Mouse (Mus musculus) spleen, embryonic (tissue): ENCODE data around the gene Pde4d.

Source experiments
- CTCF ChIA-PET: fragments of 350-600 bp; sonication (Branson Sonifier 250); formaldehyde crosslinking; loops from one replicate; lab custom pipeline; 2022; lab: Charles Lee

The Pde4d gene

DNA sequence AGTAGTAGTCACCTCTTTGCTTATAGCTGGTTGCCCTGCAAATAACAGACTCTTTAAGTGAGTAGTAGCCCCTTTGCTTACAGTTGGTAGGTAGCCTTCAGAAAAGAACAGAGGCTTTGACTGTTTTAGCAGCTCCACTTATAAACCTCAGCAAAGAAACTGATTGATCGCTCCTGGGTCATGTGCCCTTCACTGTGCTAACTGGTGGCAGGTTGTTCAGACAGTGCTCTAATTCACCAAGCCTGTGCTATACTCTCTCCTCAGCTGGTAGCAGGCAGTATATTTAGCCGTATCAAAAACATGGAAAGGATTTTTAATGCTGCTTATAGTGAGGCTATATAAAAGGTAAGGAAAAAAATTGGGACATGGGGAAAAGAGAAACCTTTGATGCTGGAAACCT lies 370.7 kb downstream of the Pde4d start:
- CTCF ChIA-PET: no interaction called here

DNA sequence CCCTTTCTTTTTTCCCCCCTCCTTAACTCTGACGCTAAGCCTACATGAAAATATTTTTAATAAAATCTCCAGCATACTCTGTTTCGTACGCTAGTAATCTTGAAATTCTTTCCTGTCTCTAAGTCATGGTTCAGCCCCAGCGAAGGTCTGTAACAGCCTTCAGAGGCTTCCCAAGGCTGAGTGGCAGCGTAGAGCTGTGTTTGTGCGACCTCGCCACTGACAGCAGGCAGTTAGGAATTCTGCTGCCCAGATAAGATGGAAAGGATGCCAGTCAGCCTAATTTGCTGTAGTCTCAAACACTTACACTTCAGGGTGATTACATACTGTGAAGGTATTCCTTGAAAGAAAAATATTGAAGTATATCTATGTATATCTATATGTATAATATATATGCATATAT lies 371.5 kb downstream of the Pde4d start:
- CTCF ChIA-PET: no interaction called here

DNA sequence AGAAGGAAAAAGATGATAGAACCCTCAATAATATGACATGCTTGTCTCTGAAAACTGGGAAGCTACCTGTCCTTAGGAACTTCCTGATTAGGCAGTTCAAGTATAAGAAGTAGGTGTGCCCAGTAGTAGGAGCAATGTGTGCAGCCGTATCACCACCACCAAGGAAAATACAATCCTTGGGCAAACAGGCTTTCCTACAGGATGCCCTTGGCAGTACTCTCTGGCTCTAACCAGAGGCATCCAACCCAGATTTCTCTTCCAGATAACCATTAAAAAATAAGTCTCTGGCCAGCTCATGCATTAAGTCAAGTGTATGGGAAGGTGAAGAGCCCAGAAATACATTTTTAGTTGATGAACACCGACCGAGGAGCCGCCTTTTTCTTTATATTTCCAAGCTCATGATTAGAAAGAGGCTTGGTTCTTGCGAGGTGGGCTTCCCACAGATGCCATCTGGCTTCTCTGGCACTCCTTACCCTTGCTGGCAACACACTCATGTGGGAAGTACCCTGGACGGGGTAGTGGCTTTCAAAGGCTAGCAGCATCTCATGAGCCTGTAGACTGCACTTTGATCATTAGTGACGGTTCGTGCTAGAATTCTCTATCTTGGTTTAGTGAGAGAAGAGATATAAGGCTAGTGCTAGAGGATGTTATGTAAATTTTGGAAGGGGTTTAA lies 375.0 kb downstream of the Pde4d start:
- CTCF ChIA-PET: no interaction called here

DNA sequence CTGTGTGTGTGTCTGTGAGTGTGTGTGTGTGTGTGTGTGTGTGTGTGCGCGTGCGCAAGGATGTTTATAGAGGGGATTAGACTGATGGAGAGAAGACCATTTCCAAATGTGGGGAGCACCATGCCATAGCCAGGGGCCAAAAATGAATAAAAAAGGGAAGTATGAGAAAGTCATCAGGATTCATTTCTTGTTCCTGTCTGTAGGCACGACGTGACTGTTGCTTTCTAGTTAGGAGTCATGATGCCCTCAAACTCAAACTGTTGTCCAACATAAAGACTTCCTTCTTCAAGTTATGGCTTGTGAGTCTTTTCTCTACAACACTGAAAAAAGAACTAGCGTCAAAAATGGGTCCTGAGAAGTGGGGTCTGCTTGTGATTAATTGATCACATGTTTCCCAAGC lies 375.8 kb downstream of the Pde4d start:
- CTCF ChIA-PET: no interaction called here

DNA sequence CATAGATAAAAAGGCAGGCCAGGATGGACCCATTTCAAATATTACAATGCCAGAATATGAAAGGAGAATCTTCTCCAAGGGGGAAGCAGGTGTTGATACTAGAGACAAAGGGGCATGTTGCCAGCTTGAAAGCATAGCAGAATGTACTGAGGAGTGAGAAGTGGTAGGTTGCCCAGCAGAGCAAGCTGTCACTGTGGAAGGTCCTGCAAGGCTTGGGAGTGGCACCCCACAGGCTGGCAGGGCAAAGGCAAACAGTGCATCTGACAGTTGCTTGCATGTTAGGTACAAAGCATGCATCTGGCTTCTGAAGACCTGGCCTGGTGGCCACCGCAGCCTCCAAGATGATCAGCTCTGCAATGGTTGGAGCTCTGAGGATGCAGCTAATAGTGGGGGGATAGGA lies 384.4 kb downstream of the Pde4d start:
- CTCF ChIA-PET: no interaction called here

DNA sequence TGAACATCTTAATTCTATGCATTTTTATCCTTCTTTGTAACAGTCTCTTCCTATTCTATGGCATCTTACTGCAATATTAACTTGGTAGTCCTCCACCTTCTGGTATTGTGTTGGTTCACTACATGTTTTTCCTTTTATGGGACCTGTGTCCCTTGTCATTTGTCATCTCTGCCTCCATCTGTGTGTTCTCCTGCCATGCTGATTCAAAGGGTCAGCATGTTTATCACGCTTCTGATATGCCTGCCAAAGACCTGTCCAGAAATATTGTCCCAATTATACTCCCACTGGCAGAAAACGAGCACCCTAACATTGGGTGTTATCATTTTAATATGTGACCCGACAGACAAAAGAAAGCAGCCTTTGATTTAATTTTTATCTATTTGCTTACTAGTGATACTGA lies 386.6 kb downstream of the Pde4d start:
- CTCF ChIA-PET: no interaction called here

GRCm38 (mm10) chr13:108839142-108839541 lies 389.4 kb downstream of the Pde4d start:
- CTCF ChIA-PET: no interaction called here

GRCm38 (mm10) chr13:108854090-108854489 lies 404.3 kb downstream of the Pde4d start:
- CTCF ChIA-PET: no interaction called here

- CTCF ChIA-PET: no interaction called here
Measured at GRCm38 (mm10) chr13:108856776-108857435, 407.2 kb downstream of the Pde4d start.

- CTCF ChIA-PET: no interaction called here
Measured at GRCm38 (mm10) chr13:108859336-108859735, 409.6 kb downstream of the Pde4d start.

- CTCF ChIA-PET: no interaction called here
Measured at GRCm38 (mm10) chr13:108860737-108861136, 411.0 kb downstream of the Pde4d start.

- CTCF ChIA-PET: no interaction called here
Measured at GRCm38 (mm10) chr13:108861707-108862106, 412.0 kb downstream of the Pde4d start.

DNA sequence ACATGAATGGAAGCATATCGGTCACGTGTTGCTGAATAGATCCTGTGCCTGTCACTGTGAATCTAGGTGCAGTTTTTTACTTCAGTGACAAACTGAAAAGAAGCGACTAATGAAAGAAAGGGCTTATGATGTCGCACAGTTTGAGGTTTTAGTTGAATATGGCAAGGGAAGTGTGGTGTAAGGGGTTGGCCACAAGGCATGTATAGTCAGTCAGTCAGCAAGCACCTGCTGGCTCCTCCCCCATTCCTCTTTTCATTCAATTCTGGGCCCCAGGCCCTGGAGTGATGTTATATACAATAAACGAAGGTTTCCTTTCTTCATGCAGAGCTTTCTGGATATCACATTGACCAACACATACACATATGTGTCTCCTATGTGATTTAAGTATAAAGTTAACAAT lies 412.4 kb downstream of the Pde4d start:
- CTCF ChIA-PET: no interaction called here

DNA sequence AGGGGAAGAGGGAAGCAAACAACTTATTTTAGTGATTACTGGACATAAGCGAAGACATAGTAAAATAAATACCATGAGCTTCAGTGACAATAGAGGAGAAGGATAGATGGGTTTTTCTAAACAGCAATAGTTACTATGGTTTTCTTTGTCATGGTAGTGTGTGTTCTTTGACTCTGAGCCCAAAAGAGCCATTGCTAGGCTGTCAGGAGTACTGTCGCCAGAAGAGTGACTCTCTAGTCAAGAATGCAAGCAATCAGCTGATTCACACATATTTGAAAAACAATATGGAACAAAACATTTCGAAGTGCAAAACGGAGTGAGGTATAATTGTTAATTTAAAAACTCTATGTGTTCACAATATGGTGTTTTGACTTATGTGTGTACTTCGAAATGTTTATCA lies 450.4 kb downstream of the Pde4d start:
- CTCF ChIA-PET: no interaction called here

DNA sequence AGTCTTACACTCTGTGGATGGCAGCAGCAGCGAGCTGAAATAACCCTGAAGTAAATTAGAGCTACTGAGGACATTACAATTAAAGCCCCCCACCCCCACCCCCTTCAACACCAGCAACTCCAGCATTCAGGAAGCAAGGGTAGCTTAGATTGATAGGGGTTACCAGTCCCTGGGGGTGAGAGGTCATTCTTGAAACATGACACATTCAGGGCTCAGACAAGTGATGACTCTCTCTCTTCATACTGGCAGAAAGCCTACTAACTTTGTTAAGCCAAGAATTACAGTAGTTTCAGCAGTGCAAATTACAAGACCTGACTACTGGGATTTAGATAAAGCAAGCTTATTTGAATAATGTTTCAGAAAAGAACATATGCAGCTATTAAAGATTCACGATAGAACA lies 455.4 kb downstream of the Pde4d start:
- CTCF ChIA-PET: no interaction called here

GRCm38 (mm10) chr13:108909193-108909592 lies 459.4 kb downstream of the Pde4d start:
- CTCF ChIA-PET: no interaction called here

GRCm38 (mm10) chr13:108914626-108915025 lies 464.9 kb downstream of the Pde4d start:
- CTCF ChIA-PET: no interaction called here

GRCm38 (mm10) chr13:108921146-108921545 lies 471.4 kb downstream of the Pde4d start:
- CTCF ChIA-PET: no interaction called here

DNA sequence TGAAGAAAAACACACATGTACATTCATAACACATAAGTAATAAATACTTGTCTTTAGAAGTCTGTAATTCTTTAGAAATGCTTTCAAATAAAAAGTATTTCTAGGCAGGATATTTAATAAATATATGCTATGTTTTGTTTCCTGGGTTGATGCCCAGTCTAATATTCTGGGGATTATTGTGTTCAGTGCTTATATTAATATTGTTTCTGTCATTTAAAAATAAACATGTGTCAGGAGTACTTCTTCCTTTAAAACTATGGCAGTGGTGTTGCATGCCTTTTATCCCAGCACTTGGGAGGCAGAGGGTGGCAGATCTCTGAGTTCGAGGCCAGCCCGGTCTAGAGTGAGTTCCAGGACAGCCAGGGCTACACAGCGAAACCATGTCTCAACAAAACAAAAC lies 485.1 kb downstream of the Pde4d start:
- CTCF ChIA-PET: no interaction called here

DNA sequence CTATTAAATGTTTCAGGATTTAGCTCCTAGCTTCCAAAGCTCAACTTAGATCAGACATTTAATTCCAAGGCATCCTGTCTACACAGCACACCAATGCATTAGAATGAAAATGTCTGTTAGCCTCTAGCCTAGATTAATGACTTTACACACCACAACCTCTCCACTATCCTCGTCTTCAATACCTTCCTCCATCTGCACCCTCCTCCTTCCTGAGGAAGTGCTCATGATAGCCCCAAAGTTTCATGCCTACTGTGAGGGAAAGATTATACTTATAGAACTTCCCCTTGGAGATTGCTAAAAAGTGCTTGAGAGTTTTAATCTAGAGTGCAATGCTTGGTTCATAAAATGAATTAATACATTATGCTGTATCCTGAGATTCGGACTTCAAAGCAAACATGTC lies 487.5 kb downstream of the Pde4d start:
- CTCF ChIA-PET: no interaction called here

DNA sequence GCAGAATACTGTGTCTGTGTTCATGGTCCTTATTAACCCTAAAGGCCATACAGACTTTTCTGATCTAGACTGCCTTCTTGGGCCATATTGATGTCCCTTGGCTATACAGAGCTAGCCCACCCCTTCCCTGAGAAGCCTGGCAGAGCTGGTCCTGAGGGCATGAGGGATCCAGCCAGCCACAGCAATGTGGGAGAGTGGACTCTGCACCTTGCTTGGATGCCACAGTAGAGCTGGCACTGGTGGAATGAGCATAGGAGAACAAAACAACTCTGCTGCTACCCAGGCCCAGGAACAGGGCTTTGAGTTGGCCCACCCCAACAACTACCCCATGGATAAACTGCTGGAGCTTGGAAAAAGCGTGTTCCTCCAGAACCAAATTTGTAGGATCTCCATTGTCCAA lies 503.2 kb downstream of the Pde4d start:
- CTCF ChIA-PET: no interaction called here

DNA sequence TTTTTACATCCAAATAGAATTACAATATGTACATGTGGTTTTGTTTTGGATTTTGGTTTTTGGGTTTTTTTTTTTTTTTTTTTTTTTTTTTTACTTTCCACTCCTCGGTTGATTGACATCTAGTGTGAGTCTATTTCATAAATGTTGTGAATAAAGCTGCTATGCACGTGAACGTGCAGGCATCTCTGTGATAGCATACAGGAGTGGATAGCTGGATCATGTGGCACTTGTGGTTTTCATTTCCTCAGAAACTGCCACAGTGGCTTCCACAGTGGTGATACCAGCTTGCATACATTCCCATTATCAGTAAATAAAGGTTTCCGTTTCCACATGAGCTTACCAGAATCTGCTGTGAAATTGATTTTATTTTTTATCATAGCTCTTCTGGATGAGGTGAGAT lies 506.3 kb downstream of the Pde4d start:
- CTCF ChIA-PET: no interaction called here

- CTCF ChIA-PET: no interaction called here
Measured at GRCm38 (mm10) chr13:108964056-108964455, 514.3 kb downstream of the Pde4d start.

DNA sequence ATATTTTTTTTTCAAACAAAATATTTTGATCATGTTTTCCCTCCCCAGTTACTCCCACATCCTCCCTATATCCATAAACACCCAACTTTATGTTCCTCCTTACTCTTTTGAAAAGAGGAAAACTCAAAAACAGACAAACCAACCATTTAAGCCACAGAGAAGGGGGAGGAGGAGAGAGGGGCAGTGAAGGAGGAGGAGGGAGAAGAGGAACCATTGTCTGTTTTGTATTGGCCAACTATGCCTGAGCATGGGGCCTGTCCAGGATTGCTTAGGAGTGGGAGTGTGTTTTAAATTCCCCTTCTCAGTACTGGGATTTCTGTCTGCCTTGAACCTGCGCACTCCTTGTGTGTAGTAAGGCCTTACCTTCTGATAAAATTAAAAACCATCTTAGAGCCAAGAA lies 531.4 kb downstream of the Pde4d start:
- CTCF ChIA-PET: no interaction called here
